Mouse (Mus musculus): ENCODE measurements around the gene Tbc1d9. TPM values are rescaled to one million over a fixed set of nuclear protein-coding genes. Genes with fewer than 3 reads are reported as not detected.

The Tbc1d9 gene
- polyA plus RNA-seq, 1 experiment = 11.9 TPM

DNA sequence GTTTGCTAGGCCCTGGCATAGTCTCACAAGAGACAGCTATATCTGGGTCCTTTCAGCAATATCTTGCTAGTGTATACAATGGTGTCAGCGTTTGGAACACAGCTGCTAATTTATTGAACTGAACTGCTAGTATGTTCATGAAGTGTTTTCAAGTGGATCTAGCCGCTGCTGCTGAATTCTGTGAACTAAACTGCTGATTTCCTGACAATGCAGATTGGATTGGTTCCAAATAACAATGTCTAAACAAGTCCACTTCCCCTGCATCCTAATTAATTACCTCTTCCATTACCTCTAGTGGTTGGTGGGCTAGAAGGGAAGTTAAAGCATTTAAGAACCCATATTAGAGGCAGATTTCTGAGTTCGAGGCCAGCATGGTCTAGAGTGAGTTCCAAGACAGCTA is 19.7 kb upstream of the Tbc1d9 start:
- H3K4me1 ChIP-seq (replicated peaks; ENCODE audit: control insufficient read depth, insufficient read depth, low read length) = no peaks in the 10 kb centered on the region
- no peak for DNase-seq
- TF ChIP-seq POLR2A (IDR thresholded peaks at IDR 0.05; ENCODE audit: control insufficient read depth, extremely low read depth, insufficient read depth, low read length, poor library complexity) (no peak), CTCF (IDR thresholded peaks at IDR 0.05; ENCODE audit: borderline replicate concordance, control insufficient read depth, extremely low read depth, insufficient read depth, low read length, poor library complexity) (no peak)
- no peak overlapping the region for H3K4me3 ChIP-seq (ENCODE audit: control insufficient read depth, insufficient read depth, low read length)
- no peak overlapping the region for H3K27ac ChIP-seq (ENCODE audit: control insufficient read depth, insufficient read depth, low read length)
- WGBS = 89% methylated on average over 3 of the region's 3 CpGs
- no peaks in the 10 kb centered on the region for H3K27me3 ChIP-seq (ENCODE audit: control insufficient read depth, insufficient read depth, low read length)
- no peaks in the 10 kb centered on the region for H3K36me3 ChIP-seq (ENCODE audit: control insufficient read depth, insufficient read depth, low read length)

DNA sequence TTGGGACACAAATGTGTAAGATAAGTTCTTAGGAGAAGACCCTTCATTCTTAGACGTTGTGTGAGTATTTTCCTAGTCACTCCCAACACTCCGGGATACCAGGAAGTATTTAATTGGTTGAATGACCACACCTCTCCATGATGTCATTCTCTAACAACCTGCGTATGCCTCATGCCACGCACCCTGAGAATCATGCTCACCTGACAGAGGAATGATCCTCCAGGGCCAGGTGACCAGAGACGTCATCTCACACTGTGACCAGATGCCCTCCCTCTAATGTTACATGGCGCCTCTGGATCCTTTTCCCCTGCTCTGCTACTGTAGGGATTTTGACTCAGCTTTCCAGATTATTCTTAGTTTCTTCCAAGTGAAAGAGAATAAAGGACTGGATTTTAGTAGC is 16.0 kb upstream of the Tbc1d9 start:
- WGBS = 95% methylated on average over 6 of the region's 6 CpGs
- no peaks in the 10 kb centered on the region for H3K4me1 ChIP-seq (replicated peaks; ENCODE audit: control insufficient read depth, insufficient read depth, low read length)
- no peak for TF ChIP-seq CTCF (IDR thresholded peaks at IDR 0.05; ENCODE audit: borderline replicate concordance, control insufficient read depth, extremely low read depth, insufficient read depth, low read length, poor library complexity)
- TF ChIP-seq POLR2A (IDR thresholded peaks at IDR 0.05; ENCODE audit: control insufficient read depth, extremely low read depth, insufficient read depth, low read length, poor library complexity) = no peak
- DNase-seq = no peak
- H3K27me3 ChIP-seq (ENCODE audit: control insufficient read depth, insufficient read depth, low read length) = no peaks in the 10 kb centered on the region
- no peak overlapping the region for H3K27ac ChIP-seq (ENCODE audit: control insufficient read depth, insufficient read depth, low read length)
- no peak overlapping the region for H3K4me3 ChIP-seq (ENCODE audit: control insufficient read depth, insufficient read depth, low read length)
- H3K36me3 ChIP-seq (ENCODE audit: control insufficient read depth, insufficient read depth, low read length) = no peaks in the 10 kb centered on the region

DNA sequence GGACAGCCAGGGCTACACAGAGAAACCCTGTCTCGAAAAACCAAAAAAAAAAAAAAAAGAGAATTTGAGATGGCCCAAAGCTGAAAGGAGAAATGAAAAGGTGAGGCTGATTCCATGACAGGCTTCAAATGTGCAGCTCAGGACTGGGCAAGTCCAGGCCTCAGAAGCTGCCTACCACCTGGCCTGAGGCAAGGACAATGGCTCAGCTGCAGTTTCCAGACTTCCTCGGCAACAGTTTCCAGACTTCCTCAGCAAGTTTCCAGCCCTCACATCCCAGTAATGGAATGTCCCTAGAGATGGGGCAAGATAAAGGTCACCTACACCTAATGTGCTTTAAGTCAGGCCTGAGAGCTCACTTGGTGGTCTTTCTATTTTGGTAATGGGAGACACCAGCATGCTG is 13.1 kb upstream of the Tbc1d9 start:
- Histone ChIP-seq H3K36me3 (ENCODE audit: control insufficient read depth, insufficient read depth, low read length) (no peaks in the 10 kb centered on the region), H3K27me3 (ENCODE audit: control insufficient read depth, insufficient read depth, low read length) (no peaks in the 10 kb centered on the region), H3K4me1 (replicated peaks; ENCODE audit: control insufficient read depth, insufficient read depth, low read length) (no peaks in the 10 kb centered on the region), H3K4me3 (ENCODE audit: control insufficient read depth, insufficient read depth, low read length) (no peak overlapping the region), H3K27ac (ENCODE audit: control insufficient read depth, insufficient read depth, low read length) (no peak overlapping the region)
- DNase-seq = no peak
- no peak for TF ChIP-seq CTCF (IDR thresholded peaks at IDR 0.05; ENCODE audit: borderline replicate concordance, control insufficient read depth, extremely low read depth, insufficient read depth, low read length, poor library complexity)
- TF ChIP-seq POLR2A (IDR thresholded peaks at IDR 0.05; ENCODE audit: control insufficient read depth, extremely low read depth, insufficient read depth, low read length, poor library complexity) = no peak
- WGBS = 80% methylated on average over 2 of the region's 2 CpGs

DNA sequence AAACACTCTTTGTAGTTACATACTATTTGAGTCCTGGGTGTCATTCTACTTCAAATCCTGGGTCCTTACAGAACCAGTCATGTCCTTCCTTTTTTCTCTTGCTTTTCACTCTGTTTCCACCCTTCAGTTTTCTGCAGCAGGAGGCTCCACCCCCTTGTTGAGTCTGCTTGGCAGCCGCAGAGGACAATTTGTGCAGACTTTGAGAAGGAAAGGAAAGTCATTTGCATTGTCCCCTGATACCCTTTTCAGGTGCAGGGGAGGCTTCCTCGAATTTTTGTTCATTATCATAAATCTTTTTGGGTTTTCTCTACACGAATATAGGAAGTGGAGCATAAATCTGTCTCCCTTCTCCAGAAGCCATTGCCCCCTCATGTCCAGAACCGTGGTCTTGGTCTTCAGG is 12.7 kb upstream of the Tbc1d9 start:
- Histone ChIP-seq H3K36me3 (ENCODE audit: control insufficient read depth, insufficient read depth, low read length) (no peaks in the 10 kb centered on the region), H3K27me3 (ENCODE audit: control insufficient read depth, insufficient read depth, low read length) (no peaks in the 10 kb centered on the region), H3K27ac (ENCODE audit: control insufficient read depth, insufficient read depth, low read length) (no peak overlapping the region), H3K4me1 (replicated peaks; ENCODE audit: control insufficient read depth, insufficient read depth, low read length) (no peaks in the 10 kb centered on the region), H3K4me3 (ENCODE audit: control insufficient read depth, insufficient read depth, low read length) (no peak overlapping the region)
- WGBS = 14% methylated on average over 4 of the region's 4 CpGs
- DNase-seq = no peak
- no peak for TF ChIP-seq POLR2A (IDR thresholded peaks at IDR 0.05; ENCODE audit: control insufficient read depth, extremely low read depth, insufficient read depth, low read length, poor library complexity)

DNA sequence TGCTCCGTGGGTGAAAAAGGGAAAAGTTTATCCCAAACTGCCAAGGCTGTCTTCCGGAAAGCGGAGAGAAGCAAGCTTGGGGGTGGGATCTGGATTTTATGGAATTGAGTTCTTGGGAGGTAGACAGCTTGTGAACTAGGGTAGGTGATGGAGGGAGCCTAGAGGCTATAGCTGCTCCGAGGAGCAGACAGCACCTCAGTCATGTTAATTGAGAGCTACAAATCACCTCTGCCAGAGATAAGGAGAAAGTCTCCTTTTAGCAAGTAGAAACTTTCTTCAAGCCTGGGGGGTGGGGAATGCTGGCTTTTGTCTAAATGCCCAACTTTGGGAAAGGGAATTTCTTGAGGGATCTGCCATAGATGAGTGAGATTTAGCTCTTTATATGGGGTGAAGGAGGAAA is 10.0 kb upstream of the Tbc1d9 start:
- Histone ChIP-seq H3K27ac (ENCODE audit: control insufficient read depth, insufficient read depth, low read length) (no peak overlapping the region), H3K4me1 (replicated peaks; ENCODE audit: control insufficient read depth, insufficient read depth, low read length) (no peaks in the 10 kb centered on the region), H3K36me3 (ENCODE audit: control insufficient read depth, insufficient read depth, low read length) (no peaks in the 10 kb centered on the region), H3K4me3 (ENCODE audit: control insufficient read depth, insufficient read depth, low read length) (no peak overlapping the region), H3K27me3 (ENCODE audit: control insufficient read depth, insufficient read depth, low read length) (no peaks in the 10 kb centered on the region)
- no peak for DNase-seq
- no peak for TF ChIP-seq POLR2A (IDR thresholded peaks at IDR 0.05; ENCODE audit: control insufficient read depth, extremely low read depth, insufficient read depth, low read length, poor library complexity)
- no peak for TF ChIP-seq CTCF (IDR thresholded peaks at IDR 0.05; ENCODE audit: borderline replicate concordance, control insufficient read depth, extremely low read depth, insufficient read depth, low read length, poor library complexity)
- WGBS = 81% methylated on average over 4 of the region's 4 CpGs

DNA sequence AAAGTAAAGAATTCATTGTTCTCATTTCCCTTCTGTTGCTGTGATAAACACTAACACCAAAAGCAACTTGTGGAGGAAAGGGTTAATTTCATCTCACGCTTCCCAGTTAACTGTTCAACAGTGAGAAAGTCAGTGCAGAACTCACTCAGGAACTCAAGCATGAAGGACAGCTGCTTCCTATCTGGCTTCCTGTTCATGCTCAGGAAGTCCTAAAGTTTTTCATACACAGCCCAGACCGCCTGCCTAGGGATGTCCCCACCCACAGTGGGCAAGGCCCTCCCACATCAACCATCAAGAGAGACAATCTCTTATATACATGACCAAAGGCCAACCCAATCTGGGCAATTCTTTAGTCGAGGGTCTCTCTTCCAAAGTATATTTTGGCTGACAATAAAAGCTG is 6.2 kb upstream of the Tbc1d9 start:
- Histone ChIP-seq H3K4me3 (ENCODE audit: control insufficient read depth, insufficient read depth, low read length) (no peak overlapping the region), H3K27me3 (ENCODE audit: control insufficient read depth, insufficient read depth, low read length) (no peaks in the 10 kb centered on the region), H3K36me3 (ENCODE audit: control insufficient read depth, insufficient read depth, low read length) (no peaks in the 10 kb centered on the region), H3K4me1 (replicated peaks; ENCODE audit: control insufficient read depth, insufficient read depth, low read length) (no peaks in the 10 kb centered on the region), H3K27ac (ENCODE audit: control insufficient read depth, insufficient read depth, low read length) (no peak overlapping the region)
- no peak for TF ChIP-seq POLR2A (IDR thresholded peaks at IDR 0.05; ENCODE audit: control insufficient read depth, extremely low read depth, insufficient read depth, low read length, poor library complexity)
- no peak for TF ChIP-seq CTCF (IDR thresholded peaks at IDR 0.05; ENCODE audit: borderline replicate concordance, control insufficient read depth, extremely low read depth, insufficient read depth, low read length, poor library complexity)
- no peak for DNase-seq
- 41% methylated on average over 3 of the region's 3 CpGs for WGBS

DNA sequence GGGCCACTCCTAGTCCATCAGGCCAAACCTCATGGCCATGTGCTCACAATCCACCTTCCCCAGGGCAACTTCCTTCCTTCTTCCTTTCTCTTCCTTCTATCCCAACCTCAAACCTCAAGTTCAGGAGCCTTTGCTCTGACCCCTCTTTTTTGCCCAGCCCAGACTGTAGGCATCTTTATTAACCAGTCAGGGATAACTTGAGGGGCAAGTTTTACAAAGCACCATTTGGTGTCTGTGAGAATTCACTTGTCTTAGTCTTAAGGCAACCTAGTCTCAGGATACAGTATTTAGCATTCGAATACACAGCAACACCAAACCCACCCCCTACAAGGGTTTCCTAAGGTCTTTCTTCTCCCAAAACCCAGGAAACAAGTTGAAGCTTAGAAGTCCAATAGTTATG is 5.5 kb upstream of the Tbc1d9 start:
- no peaks in the 10 kb centered on the region for H3K4me1 ChIP-seq (replicated peaks; ENCODE audit: control insufficient read depth, insufficient read depth, low read length)
- H3K27ac ChIP-seq (ENCODE audit: control insufficient read depth, insufficient read depth, low read length) = no peak overlapping the region
- no peaks in the 10 kb centered on the region for H3K27me3 ChIP-seq (ENCODE audit: control insufficient read depth, insufficient read depth, low read length)
- H3K36me3 ChIP-seq (ENCODE audit: control insufficient read depth, insufficient read depth, low read length) = no peaks in the 10 kb centered on the region
- WGBS = 95% methylated on average over 1 of the region's 1 CpGs
- DNase-seq = no peak
- no peak overlapping the region for H3K4me3 ChIP-seq (ENCODE audit: control insufficient read depth, insufficient read depth, low read length)
- TF ChIP-seq POLR2A (IDR thresholded peaks at IDR 0.05; ENCODE audit: control insufficient read depth, extremely low read depth, insufficient read depth, low read length, poor library complexity) (no peak), CTCF (IDR thresholded peaks at IDR 0.05; ENCODE audit: borderline replicate concordance, control insufficient read depth, extremely low read depth, insufficient read depth, low read length, poor library complexity) (no peak)

Data from thymus, adult 2 months (tissue).